Mouse (Mus musculus) adrenal gland, postnatal 36 days (tissue): ENCODE results near the gene Fndc3b. TPM values are rescaled to one million over a fixed set of nuclear protein-coding genes. Genes with fewer than 3 reads are reported as not detected.
A peak's percentile ranks its signal among the peaks of the same experiment; 100 is the strongest.

Experiments
- DNase-seq, 2 experiments: peaks; one replicate each; pipeline ENCODE4 v3.0.0; 2021; ENCODE audit warnings: mixed read lengths in 1 of 2
- total RNA-seq, 2 experiments: library from RNA; stranded (reverse); gene quantifications; 2 replicates each; pipeline ENCODE4 v1.2.3; 2021

The Fndc3b gene
- total RNA-seq, 2 experiments from 2014 or later: 127 to 174 TPM

DNA sequence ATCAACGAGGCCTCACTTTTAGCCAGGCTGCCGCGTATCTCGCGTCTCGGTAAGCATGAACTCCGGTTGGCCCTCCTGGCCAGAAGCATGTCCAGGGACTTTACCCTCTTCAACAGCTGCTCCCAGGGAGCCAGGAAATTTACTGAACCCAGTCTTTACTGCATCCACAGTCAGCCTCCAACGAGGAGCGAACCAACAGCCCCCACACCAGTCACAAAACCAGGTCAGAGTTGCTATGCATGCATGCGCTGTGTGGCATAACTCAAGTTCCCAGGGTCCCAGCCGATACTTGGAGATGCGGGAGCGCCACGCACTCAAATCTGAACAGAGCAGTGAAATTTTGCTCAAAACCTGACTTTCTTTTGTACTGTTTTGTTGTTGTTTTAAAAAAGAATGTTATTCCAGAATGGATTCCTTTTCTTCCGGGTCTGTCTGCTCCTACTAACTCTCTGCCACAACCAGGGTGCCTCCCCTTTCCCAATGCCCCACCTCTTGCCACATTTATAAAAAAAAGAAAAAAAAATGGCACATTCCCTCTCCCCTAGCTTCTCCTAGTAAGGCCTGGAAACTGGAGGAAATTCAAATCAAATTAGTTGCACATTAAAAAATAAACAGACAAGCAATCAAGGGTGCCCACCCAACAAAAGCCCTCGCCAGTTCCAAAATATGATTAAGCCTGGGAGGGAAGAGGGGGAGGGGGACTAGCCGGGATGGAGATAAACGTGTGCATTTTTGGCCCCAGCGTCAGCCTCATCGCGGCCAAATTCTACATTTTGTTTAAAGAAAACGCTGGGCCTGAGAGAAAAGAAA is 1.8 kb downstream of the Fndc3b start:
- peak in 1 of 2 experiments; percentile 61 for DNase-seq

DNA sequence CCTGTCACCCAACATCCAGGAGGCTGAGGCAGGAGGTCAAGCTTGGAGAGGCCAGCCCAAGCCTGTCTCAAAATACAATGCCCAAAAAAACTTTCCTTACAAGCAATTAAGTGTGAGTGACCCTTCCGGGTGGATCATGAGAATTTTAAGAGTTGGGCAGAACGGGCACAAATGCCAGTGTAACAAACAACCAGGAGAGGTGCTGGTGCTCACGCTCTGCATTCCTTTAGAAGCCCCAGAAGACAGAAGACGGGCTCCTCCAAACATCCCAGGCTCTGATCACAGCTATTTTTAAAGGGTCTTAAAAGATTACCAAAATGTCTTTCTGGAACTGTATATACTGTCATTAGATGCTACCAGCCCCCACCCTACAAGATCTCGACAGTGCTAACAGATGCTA is 2.5 kb downstream of the Fndc3b start:
- DNase-seq: no peak

DNA sequence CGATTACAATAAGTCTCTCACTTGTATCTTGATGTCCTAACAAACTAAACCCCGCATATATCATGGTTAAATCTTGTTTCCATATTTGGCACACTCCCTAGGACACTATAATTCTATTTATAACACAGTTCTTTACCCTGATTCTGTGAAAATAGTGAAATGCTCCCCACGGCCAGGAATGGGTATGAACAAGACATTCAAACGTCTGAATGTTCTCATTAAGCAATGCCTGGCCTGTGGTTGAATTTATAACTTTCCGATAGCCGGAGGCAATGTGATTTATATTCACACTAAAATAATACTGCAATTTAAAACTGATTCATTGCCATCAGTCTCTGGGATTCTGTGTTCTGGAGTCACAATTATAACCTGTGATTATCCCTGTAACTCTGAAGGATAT is 5.3 kb downstream of the Fndc3b start:
- no peak for DNase-seq

GRCm38 (mm10) chr3:27705056-27705455 is 6.1 kb downstream of the Fndc3b start:
- peak in 1 of 2 experiments; percentile 38 for DNase-seq

DNA sequence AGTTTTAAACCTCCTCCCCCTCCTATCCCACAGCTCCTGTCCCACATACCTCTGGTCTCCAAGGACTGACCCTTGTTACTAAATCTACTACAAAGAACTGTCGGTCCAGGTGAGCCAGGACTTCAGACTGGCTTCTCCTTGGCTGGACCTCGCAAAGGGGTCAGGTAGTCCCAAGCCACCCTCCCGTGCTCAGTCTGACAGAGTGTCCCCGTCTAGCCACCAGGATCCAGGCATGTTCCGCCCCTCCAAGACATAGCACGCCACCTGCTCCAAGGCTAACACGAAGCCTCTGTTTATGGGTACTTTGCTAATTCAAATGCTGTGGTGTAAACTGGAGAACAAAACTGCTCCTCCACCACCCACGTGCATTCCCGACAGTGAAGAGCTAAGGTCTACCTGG is 6.5 kb downstream of the Fndc3b start:
- DNase-seq: no peak

GRCm38 (mm10) chr3:27703531-27703930 is 7.6 kb downstream of the Fndc3b start:
- DNase-seq: no peak

DNA sequence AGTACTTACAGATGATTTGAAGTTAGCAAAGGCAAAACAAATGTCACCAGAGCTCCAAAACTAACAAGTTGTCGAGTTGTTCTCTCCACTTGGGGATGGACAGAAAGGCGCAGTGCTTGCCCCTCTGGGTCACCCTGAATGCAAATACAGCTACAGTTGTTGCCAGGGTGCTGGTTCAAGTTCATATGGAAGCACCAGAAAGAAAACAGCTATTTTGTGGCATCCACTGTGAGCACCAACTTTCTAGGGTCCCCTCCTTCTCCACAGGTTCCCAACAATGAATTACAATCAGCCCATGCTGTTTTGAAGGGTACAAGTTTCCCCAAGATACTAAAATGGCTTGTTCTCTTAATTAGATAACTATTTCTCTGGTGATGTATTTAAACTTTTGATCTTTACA is 8.0 kb downstream of the Fndc3b start:
- no peak for DNase-seq

DNA sequence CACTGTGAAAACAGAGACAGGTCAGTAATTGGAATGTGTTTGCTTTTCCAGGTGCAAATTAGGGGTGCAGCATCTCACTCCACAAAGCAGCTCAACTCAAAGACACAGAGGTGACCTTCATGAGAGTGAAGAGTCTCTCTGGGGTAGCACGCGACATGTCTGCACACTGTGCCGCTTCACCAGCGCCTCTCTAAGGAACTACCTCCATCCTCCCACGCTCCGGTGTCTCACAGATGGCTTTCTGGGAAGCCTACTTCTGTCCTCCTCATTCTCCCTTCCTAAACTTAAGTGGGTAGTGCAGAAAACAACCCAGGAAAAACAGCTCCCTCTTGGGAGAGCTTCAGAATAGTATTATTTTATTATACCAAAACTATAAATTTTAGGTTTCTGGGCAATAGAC is 12.4 kb downstream of the Fndc3b start:
- DNase-seq: no peak

- no peak for DNase-seq
Observed at GRCm38 (mm10) chr3:27696449-27696797, 14.7 kb downstream of the Fndc3b start.

- DNase-seq: no peak
Observed at GRCm38 (mm10) chr3:27695612-27696448, 15.3 kb downstream of the Fndc3b start.

DNA sequence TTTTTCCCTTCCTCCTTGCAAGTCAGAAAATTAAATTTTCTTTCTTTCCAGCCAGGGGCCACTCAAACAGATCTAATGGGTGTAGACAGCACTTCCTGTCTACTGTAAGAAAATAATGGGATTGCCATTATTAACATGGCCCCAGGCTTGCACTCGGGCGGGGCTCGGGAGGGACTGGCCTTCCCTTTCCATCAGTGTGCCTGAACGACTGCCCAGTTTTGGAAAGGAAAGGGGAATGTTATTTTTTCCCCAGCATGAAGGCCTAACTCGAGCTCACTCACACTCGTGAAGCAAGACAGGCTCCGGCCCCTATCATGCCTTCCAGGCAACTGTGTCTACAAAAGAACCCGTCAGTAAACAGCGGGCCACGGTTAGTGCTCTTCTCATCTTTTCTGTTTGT is 16.5 kb downstream of the Fndc3b start:
- DNase-seq: no peak

DNA sequence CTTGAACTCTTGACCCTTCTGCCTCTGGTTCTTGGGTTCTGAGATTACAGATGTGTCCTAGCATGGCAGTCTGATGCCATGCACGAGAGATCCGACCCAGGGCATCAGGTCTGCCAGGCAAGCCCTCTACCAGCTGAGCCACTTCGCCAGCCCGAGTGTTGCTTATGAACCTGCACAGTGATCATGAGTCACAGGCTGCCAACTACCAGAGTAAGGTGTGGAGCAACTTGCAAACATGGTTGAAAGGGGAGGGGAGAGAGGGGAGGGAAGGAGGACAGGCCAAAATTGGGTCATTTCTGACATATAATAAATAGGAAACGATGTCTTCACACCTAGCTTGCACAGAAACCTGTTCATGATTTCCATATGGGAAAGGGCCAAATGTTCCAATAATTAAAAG is 17.0 kb downstream of the Fndc3b start:
- DNase-seq: no peak

- DNase-seq: no peak
Observed at GRCm38 (mm10) chr3:27691486-27692160, 19.5 kb downstream of the Fndc3b start.

DNA sequence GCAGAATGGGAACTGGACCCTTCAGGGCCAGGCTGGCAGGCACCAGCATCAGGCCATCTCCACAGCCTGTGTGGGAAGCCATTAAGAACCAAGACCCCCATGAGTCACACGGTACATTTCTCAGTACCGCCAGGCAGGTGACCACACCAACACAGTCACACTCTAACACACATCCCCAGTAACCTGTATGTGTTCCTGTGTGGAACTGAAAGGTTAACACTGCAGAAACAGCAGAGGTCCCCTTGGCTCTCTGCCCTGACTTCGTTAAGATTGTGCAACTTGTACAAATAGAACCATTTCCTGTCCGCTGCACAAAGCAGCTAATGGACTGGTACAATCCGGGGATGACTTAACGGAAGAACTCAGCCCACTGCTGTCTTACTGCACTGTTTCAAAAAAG is 21.1 kb downstream of the Fndc3b start:
- peak; percentile 79 to 87 for DNase-seq

GRCm38 (mm10) chr3:27689149-27689865 is 21.8 kb downstream of the Fndc3b start:
- DNase-seq: peak; percentile 88 to 89

DNA sequence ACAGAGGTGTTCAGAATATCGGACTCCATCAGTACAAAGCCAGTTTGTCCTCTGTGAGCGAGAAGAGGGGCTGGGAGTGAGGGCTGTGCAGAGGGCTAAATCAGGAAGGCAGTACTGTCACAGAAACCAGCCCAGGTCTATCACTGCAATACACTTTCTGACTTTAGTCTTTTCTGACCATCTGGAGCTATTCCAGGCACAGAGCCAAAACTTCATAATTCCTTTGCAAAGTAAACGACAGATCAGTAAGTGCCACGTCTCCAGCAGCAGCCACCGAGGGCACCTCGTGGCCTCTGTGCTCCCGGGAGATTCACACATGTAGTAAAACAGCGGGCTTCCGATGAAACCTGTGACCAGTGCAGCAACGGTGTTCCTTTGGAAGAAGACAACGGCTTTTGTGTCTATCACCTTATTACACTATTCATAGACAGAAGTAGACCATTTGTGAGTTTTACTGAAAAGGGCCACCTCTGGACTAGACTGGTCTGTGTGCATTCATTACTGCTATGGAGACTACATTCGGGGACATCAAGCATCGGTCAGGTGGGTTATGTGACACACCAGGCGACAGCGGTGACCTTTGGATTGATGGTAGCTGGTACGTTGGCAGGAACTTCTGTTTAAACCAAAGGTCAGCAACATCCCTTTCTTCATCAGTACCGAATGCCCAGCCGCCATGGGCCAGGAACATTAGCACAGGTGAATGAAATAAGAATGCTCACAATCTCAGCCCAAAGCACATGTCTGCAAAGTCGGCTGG is 24.2 kb downstream of the Fndc3b start:
- DNase-seq: peak in 1 of 2 experiments; percentile 38

GRCm38 (mm10) chr3:27685650-27686208 is 25.4 kb downstream of the Fndc3b start:
- DNase-seq: no peak

- no peak for DNase-seq
Observed at GRCm38 (mm10) chr3:27685134-27685533, 26.0 kb downstream of the Fndc3b start.

- no peak for DNase-seq
Observed at GRCm38 (mm10) chr3:27683374-27683773, 27.7 kb downstream of the Fndc3b start.

GRCm38 (mm10) chr3:27677574-27677973 is 33.5 kb downstream of the Fndc3b start:
- no peak for DNase-seq

DNA sequence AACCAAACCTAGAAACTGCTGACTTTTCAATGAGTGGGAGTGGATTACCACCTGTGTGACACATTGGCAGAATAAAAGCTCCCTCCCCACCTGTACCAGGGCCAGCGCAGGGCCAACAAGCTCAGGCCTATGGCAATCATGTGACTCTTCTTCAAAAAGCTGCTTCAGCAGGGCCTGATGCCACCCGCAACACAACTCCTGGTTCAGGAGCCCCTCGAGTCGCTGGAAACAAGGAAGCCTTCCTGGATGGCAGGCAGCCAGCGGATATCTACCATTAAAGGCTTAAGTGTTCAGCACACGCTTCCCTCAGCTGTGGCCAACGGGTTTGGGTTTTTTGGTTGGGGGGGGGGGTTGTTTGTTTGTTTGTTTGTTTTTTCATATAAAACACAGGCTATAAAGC is 37.4 kb downstream of the Fndc3b start:
- DNase-seq: no peak
